Mouse (Mus musculus) heart, adult 2 months (tissue): ENCODE data around the gene Adamts9.

Experiments used
- CTCF ChIP-seq: fragments of 200-600 bp; IDR thresholded peaks from 2 replicates; pipeline ENCODE4 v1.8.1; 2022; ENCODE audit warnings: antibody characterized with exemption, mild to moderate bottlenecking, moderate library complexity
- EP300 ChIP-seq: fragments of 200-500 bp; IDR thresholded peaks from 2 replicates; pipeline ENCODE4 v1.6.1; 2011; ENCODE audit warnings: low read depth, low read length, control low read depth; ENCODE audit not compliant: insufficient read depth
- POLR2A ChIP-seq: fragments of 200-500 bp; IDR thresholded peaks from 2 replicates; pipeline ENCODE4 v1.6.1; 2011; ENCODE audit warnings: mild to moderate bottlenecking, low read depth, low read length, control low read depth; ENCODE audit not compliant: insufficient read depth

GRCm38 (mm10) chr6:92812702-92813370, 130.5 kb downstream of the Adamts9 start:
- TF ChIP-seq EP300 = no peak
- TF ChIP-seq CTCF = no peak
- no peak for TF ChIP-seq POLR2A
